Mouse (Mus musculus): ENCODE measurements around the gene Ptpn7. TPM values are rescaled to one million over a fixed set of nuclear protein-coding genes. Genes with fewer than 3 reads are reported as not detected.

The Ptpn7 gene
- polyA plus RNA-seq, 2 experiments: 3.1 to 3.6 TPM

GRCm38 (mm10) chr1:135154411-135154959 lies 22.0 kb downstream of the Ptpn7 start:
- ATAC-seq (ENCODE audit: low FRiP score, low read depth): peak; percentile 85
- H3K4me1 ChIP-seq (ENCODE audit: control insufficient read depth, insufficient read depth, low read length): peaks cover 16% of the 10 kb centered on the region
- peak overlapping the region; percentile 52 for H3K9ac ChIP-seq (ENCODE audit: low read depth, low read length, severe bottlenecking)
- H3K4me3 ChIP-seq (replicated peaks; ENCODE audit: low read length): peak overlapping the region; percentile 19; the same call in 1 of the 2 replicates
- DNase-seq (ENCODE audit: low spot score): peak; percentile 94
- TF ChIP-seq POLR2A (IDR thresholded peaks at IDR 0.05; ENCODE audit: borderline replicate concordance, extremely low read depth, insufficient read depth, insufficient read length): no peak
- H3K4me2 ChIP-seq (replicated peaks; ENCODE audit: low read depth, low read length, severe bottlenecking): peak overlapping the region; percentile 45
- H3K9me3 ChIP-seq (ENCODE audit: control insufficient read depth, low read length): no peaks in the 10 kb centered on the region
- H3K27ac ChIP-seq (replicated peaks; ENCODE audit: low read depth, low read length): peak overlapping the region; percentile 86
- 1% methylated on average over 14 of the region's 14 CpGs for WGBS
- H3K27me3 ChIP-seq (ENCODE audit: control insufficient read depth, insufficient read depth, low read length): no peaks in the 10 kb centered on the region
- peaks cover 24% of the 10 kb centered on the region for H3K36me3 ChIP-seq (ENCODE audit: control insufficient read depth, insufficient read depth, low read length)

- Histone ChIP-seq H3K9ac (ENCODE audit: low read depth, low read length, severe bottlenecking) (no peak overlapping the region), H3K9me3 (ENCODE audit: control insufficient read depth, low read length) (no peaks in the 10 kb centered on the region), H3K27ac (replicated peaks; ENCODE audit: low read depth, low read length) (no peak overlapping the region), H3K36me3 (ENCODE audit: control insufficient read depth, insufficient read depth, low read length) (peaks cover 24% of the 10 kb centered on the region), H3K4me2 (replicated peaks; ENCODE audit: low read depth, low read length, severe bottlenecking) (no peak overlapping the region), H3K27me3 (ENCODE audit: control insufficient read depth, insufficient read depth, low read length) (no peaks in the 10 kb centered on the region), H3K4me3 (replicated peaks; ENCODE audit: low read length) (no peak overlapping the region), H3K4me1 (ENCODE audit: control insufficient read depth, insufficient read depth, low read length) (peaks cover 16% of the 10 kb centered on the region)
- 86% methylated on average over 6 of the region's 6 CpGs for whole genome bisulfite sequencing
- no peak for ATAC-seq (ENCODE audit: low FRiP score, low read depth)
- no peak for DNase-seq (ENCODE audit: low spot score)
- no peak for TF ChIP-seq POLR2A (IDR thresholded peaks at IDR 0.05; ENCODE audit: borderline replicate concordance, extremely low read depth, insufficient read depth, insufficient read length)
Observed at GRCm38 (mm10) chr1:135156300-135156699, 23.8 kb downstream of the Ptpn7 start.

GRCm38 (mm10) chr1:135158633-135159032 lies 26.1 kb downstream of the Ptpn7 start:
- DNase-seq (ENCODE audit: low spot score): no peak
- no peak overlapping the region for H3K9ac ChIP-seq (ENCODE audit: low read depth, low read length, severe bottlenecking)
- no peak for ATAC-seq (ENCODE audit: low FRiP score, low read depth)

GRCm38 (mm10) chr1:135159074-135159473 lies 26.6 kb downstream of the Ptpn7 start:
- Histone ChIP-seq H3K4me2 (replicated peaks; ENCODE audit: low read depth, low read length, severe bottlenecking) (no peak overlapping the region), H3K4me3 (replicated peaks; ENCODE audit: low read length) (no peak overlapping the region), H3K9me3 (ENCODE audit: control insufficient read depth, low read length) (no peaks in the 10 kb centered on the region), H3K36me3 (ENCODE audit: control insufficient read depth, insufficient read depth, low read length) (peaks cover 18% of the 10 kb centered on the region), H3K27ac (replicated peaks; ENCODE audit: low read depth, low read length) (no peak overlapping the region), H3K27me3 (ENCODE audit: control insufficient read depth, insufficient read depth, low read length) (no peaks in the 10 kb centered on the region), H3K9ac (ENCODE audit: low read depth, low read length, severe bottlenecking) (no peak overlapping the region), H3K4me1 (ENCODE audit: control insufficient read depth, insufficient read depth, low read length) (peaks cover 10% of the 10 kb centered on the region)
- no peak for TF ChIP-seq POLR2A (IDR thresholded peaks at IDR 0.05; ENCODE audit: borderline replicate concordance, extremely low read depth, insufficient read depth, insufficient read length)
- 72% methylated on average over 7 of the region's 7 CpGs for WGBS
- ATAC-seq (ENCODE audit: low FRiP score, low read depth) (no peak), DNase-seq (ENCODE audit: low spot score) (no peak)

More at GRCm38 (mm10) chr1:135158633-135159032, 26.1 kb downstream of the Ptpn7 start:
- no peak overlapping the region for H3K4me3 ChIP-seq (replicated peaks; ENCODE audit: low read length)
- no peak for TF ChIP-seq POLR2A (IDR thresholded peaks at IDR 0.05; ENCODE audit: borderline replicate concordance, extremely low read depth, insufficient read depth, insufficient read length)
- H3K36me3 ChIP-seq (ENCODE audit: control insufficient read depth, insufficient read depth, low read length): peaks cover 18% of the 10 kb centered on the region
- no peaks in the 10 kb centered on the region for H3K27me3 ChIP-seq (ENCODE audit: control insufficient read depth, insufficient read depth, low read length)
- no peaks in the 10 kb centered on the region for H3K9me3 ChIP-seq (ENCODE audit: control insufficient read depth, low read length)
- no peak overlapping the region for H3K27ac ChIP-seq (replicated peaks; ENCODE audit: low read depth, low read length)
- 75% methylated on average over 5 of the region's 5 CpGs for WGBS
- no peak overlapping the region for H3K4me2 ChIP-seq (replicated peaks; ENCODE audit: low read depth, low read length, severe bottlenecking)
- H3K4me1 ChIP-seq (ENCODE audit: control insufficient read depth, insufficient read depth, low read length): peaks cover 14% of the 10 kb centered on the region

- H3K4me2 ChIP-seq (replicated peaks; ENCODE audit: low read depth, low read length, severe bottlenecking): no peak overlapping the region
- peaks cover 18% of the 10 kb centered on the region for H3K36me3 ChIP-seq (ENCODE audit: control insufficient read depth, insufficient read depth, low read length)
- H3K4me1 ChIP-seq (ENCODE audit: control insufficient read depth, insufficient read depth, low read length): peaks cover 8% of the 10 kb centered on the region
- H3K27me3 ChIP-seq (ENCODE audit: control insufficient read depth, insufficient read depth, low read length): no peaks in the 10 kb centered on the region
- H3K9me3 ChIP-seq (ENCODE audit: control insufficient read depth, low read length): no peaks in the 10 kb centered on the region
- no peak for DNase-seq (ENCODE audit: low spot score)
- H3K4me3 ChIP-seq (replicated peaks; ENCODE audit: low read length): no peak overlapping the region
- WGBS: 85% methylated on average over 11 of the region's 11 CpGs
- no peak for TF ChIP-seq POLR2A (IDR thresholded peaks at IDR 0.05; ENCODE audit: borderline replicate concordance, extremely low read depth, insufficient read depth, insufficient read length)
- ATAC-seq (ENCODE audit: low FRiP score, low read depth): no peak
- H3K9ac ChIP-seq (ENCODE audit: low read depth, low read length, severe bottlenecking): no peak overlapping the region
- H3K27ac ChIP-seq (replicated peaks; ENCODE audit: low read depth, low read length): no peak overlapping the region
Observed at GRCm38 (mm10) chr1:135159556-135160123, 27.1 kb downstream of the Ptpn7 start.
